Mouse (Mus musculus) ES-E14 (cell line): ENCODE measurements around the gene Sympk. TPM values are rescaled to one million over a fixed set of nuclear protein-coding genes. Genes with fewer than 3 reads are reported as not detected.

Experiments
- DNase-seq: peaks from one replicate; pipeline ENCODE4 v3.0.0-alpha.2; 2013; ENCODE audit warnings: low read depth, low spot score
- H3K27ac ChIP-seq: 2 replicates; pipeline ENCODE4 v1.5.1; 2012; ENCODE audit warnings: low read depth, mild to moderate bottlenecking, low read length, moderate library complexity, mixed read lengths; ENCODE audit not compliant: poor library complexity, insufficient read depth, severe bottlenecking
- H3K36me3 ChIP-seq: 2 replicates; pipeline ENCODE4 v1.6.1; 2012; ENCODE audit warnings: mild to moderate bottlenecking, low read length, moderate library complexity, mixed read lengths; ENCODE audit not compliant: control insufficient read depth, poor library complexity, insufficient read depth, severe bottlenecking
- H3K4me1 ChIP-seq, 2 experiments: fragments of 150-350 bp in 1 of 2; sonication (generic) in 1 of 2; 2 replicates each; pipeline ENCODE4 v1.6.1; 2012; ENCODE audit warnings: low read length in 2 of 2, mild to moderate bottlenecking in 1 of 2, mixed read lengths in 1 of 2; ENCODE audit not compliant: control insufficient read depth in 2 of 2, insufficient read depth in 2 of 2, poor library complexity in 1 of 2
- H3K4me3 ChIP-seq, 2 experiments: fragments of 150-350 bp in 1 of 2; sonication (generic) in 1 of 2; 2 replicates each; pipeline ENCODE4 v1.5.1; 2012; ENCODE audit warnings: low read length in 2 of 2, low read depth in 1 of 2, mild to moderate bottlenecking in 1 of 2, mixed read lengths in 1 of 2; ENCODE audit not compliant: insufficient read depth in 1 of 2, poor library complexity in 1 of 2, severe bottlenecking in 1 of 2
- H3K9ac ChIP-seq: 2 replicates; pipeline ENCODE4 v1.6.1; 2012; ENCODE audit warnings: low read depth, mild to moderate bottlenecking, low read length, mixed read lengths; ENCODE audit not compliant: poor library complexity, insufficient read depth, severe bottlenecking
- H3K9me3 ChIP-seq: fragments of 150-350 bp; sonication (generic); 2 replicates; pipeline ENCODE4 v1.6.1; 2012; ENCODE audit warnings: low read depth, mild to moderate bottlenecking, low read length; ENCODE audit not compliant: control insufficient read depth, insufficient read depth
- CHD2 ChIP-seq: IDR thresholded peaks from 2 replicates; pipeline ENCODE4 v1.6.1; 2014; ENCODE audit warnings: mild to moderate bottlenecking, low read depth, low read length, inconsistent platforms
- HCFC1 ChIP-seq: IDR thresholded peaks from 2 replicates; pipeline ENCODE4 v1.6.1; 2012; ENCODE audit warnings: low read length, inconsistent platforms, borderline replicate concordance; ENCODE audit not compliant: insufficient read depth
- MAFK ChIP-seq: IDR thresholded peaks from 2 replicates; pipeline ENCODE4 v1.6.1; 2014; ENCODE audit warnings: mild to moderate bottlenecking, low read depth, low read length, inconsistent platforms; ENCODE audit not compliant: insufficient read depth
- ZC3H11A ChIP-seq: IDR thresholded peaks from 2 replicates; pipeline ENCODE4 v1.6.1; 2012; ENCODE audit warnings: low read depth, mild to moderate bottlenecking, inconsistent platforms, low read length, borderline replicate concordance
- ZNF384 ChIP-seq: IDR thresholded peaks from 2 replicates; pipeline ENCODE4 v1.6.1; 2012; ENCODE audit warnings: low read depth, low read length, inconsistent platforms
- in situ Hi-C, 2 experiments: fragments of 600-800 bp; cut with MboI; formaldehyde crosslinking; loops; one replicate each; pipeline ENCODE4 v1.15.1; 2025; ENCODE audit warnings: low sequenced_read_pairs in 2 of 2, inconsistent platforms in 1 of 2; ENCODE audit not compliant: unreplicated experiment in 2 of 2
- total RNA-seq: library from RNA; depleted of rRNA; stranded (reverse); fragments of 300-350 nt; gene quantifications from 2 replicates; pipeline ENCODE4 v1.2.3, GENCODE M21; 2012

The Sympk gene
- total RNA-seq, 1 experiment: 91.5 TPM

- no peak overlapping the region for H3K27ac ChIP-seq
- H3K4me1 ChIP-seq: peaks cover 2 to 14% of the 10 kb centered on the region in 2 experiments; a peak in 2 of 4 replicates
- peak overlapping the region; percentile 72 to 74 for H3K4me3 ChIP-seq
- no peaks in the 10 kb centered on the region for H3K9me3 ChIP-seq
- DNase-seq: no peak
- no peak for TF ChIP-seq ZC3H11A
- TF ChIP-seq HCFC1: no peak
- no peak for TF ChIP-seq ZNF384
- H3K9ac ChIP-seq: peak overlapping the region; percentile 64
- H3K36me3 ChIP-seq: no peaks in the 10 kb centered on the region
- in situ Hi-C loops: no loop called here
Observed at GRCm38 (mm10) chr7:19094826-19095750, 70.9 kb downstream of the Sympk start.

- Histone ChIP-seq H3K27ac (no peak overlapping the region), H3K9ac (peak overlapping the region; percentile 21; the same call in 1 of the 2 replicates), H3K9me3 (no peaks in the 10 kb centered on the region), H3K36me3 (no peaks in the 10 kb centered on the region), H3K4me1 (peaks cover 2 to 14% of the 10 kb centered on the region in 2 experiments; a peak in 2 of 4 replicates), H3K4me3 (peak overlapping the region; percentile 72 to 74)
- no peak for TF ChIP-seq ZC3H11A
- no peak for TF ChIP-seq CHD2
- DNase-seq: peak; percentile 47
- in situ Hi-C loops: no loop called here
Observed at GRCm38 (mm10) chr7:19095751-19096110, 71.6 kb downstream of the Sympk start.

- no peak for TF ChIP-seq MAFK
- TF ChIP-seq CHD2: no peak
- no peak for TF ChIP-seq ZNF384
- no peak for TF ChIP-seq ZC3H11A
- no peak for TF ChIP-seq HCFC1
- peaks cover 2 to 14% of the 10 kb centered on the region in 2 experiments; a peak in 2 of 4 replicates for H3K4me1 ChIP-seq
- DNase-seq: no peak
- in situ Hi-C loops: no loop called here
- no peak overlapping the region for H3K27ac ChIP-seq
- no peaks in the 10 kb centered on the region for H3K36me3 ChIP-seq
- H3K4me3 ChIP-seq: peak overlapping the region; percentile 72 to 74; a peak in 1 of 4 replicates
- no peaks in the 10 kb centered on the region for H3K9me3 ChIP-seq
- H3K9ac ChIP-seq: no peak overlapping the region
Observed at GRCm38 (mm10) chr7:19096421-19096976, 72.3 kb downstream of the Sympk start.

GRCm38 (mm10) chr7:19097217-19097616 lies 73.0 kb downstream of the Sympk start:
- Histone ChIP-seq H3K4me3 (no peak overlapping the region), H3K36me3 (no peaks in the 10 kb centered on the region), H3K9ac (no peak overlapping the region), H3K27ac (no peak overlapping the region), H3K4me1 (peaks cover 2 to 10% of the 10 kb centered on the region in 2 experiments; a peak in 2 of 4 replicates), H3K9me3 (no peaks in the 10 kb centered on the region)
- DNase-seq: no peak
- TF ChIP-seq ZNF384: no peak
- TF ChIP-seq HCFC1: no peak
- no peak for TF ChIP-seq CHD2
- TF ChIP-seq MAFK: no peak
- TF ChIP-seq ZC3H11A: no peak
- in situ Hi-C loops: no loop called here
